8 mouse cellular contexts compared by ENCODE assay signal in the genomic region with DNA sequence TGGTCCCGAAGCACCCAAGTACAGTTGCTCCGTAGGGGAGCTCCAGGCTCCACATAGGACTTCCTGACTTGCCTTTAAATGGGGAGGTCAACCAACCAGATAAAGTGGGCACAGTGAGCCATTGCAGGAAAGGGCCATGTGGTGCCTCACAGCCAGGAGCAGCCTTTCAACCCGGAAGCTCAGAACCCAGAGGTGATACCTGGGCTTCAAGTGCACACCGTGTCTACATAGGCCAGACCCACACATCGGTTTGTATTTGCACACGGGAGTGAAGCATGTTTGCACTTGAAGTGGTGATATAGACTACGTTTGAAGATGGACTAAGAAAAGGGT. TPM values are rescaled to one million over a fixed set of nuclear protein-coding genes. Genes with fewer than 3 reads are reported as not detected.
DNase-seq lines count a peak whose midpoint lies in the region; ATAC-seq lines count a peak whose summit lies in the region.

No protein-coding gene starts in this region.

- H3K4me1 ChIP-seq in lung, embryonic 16.5 days (replicated peaks; ENCODE audit: control insufficient read depth, insufficient read depth, low read length), result 0 out of 2 replicates have a peak, but pooled peaks cover 2% of the 10 kb centered on the region
- peaks cover 8% of the 10 kb centered on the region; the same call in 1 of the 2 replicates for H3K4me1 ChIP-seq in forebrain, embryonic 12.5 days
- 0 out of 2 replicates have a peak, but pooled peaks cover 3% of the 10 kb centered on the region for H3K4me1 ChIP-seq in limb, embryonic 10.5 days
- peaks cover 3% of the 10 kb centered on the region; the same call in 1 of the 2 replicates for H3K4me1 ChIP-seq in neural tube, embryonic 13.5 days (replicated peaks)

- H3K36me3 ChIP-seq in lung, embryonic 16.5 days (ENCODE audit: control insufficient read depth, insufficient read depth, low read length), result no peaks in the 10 kb centered on the region
- H3K36me3 ChIP-seq in forebrain, embryonic 12.5 days (replicated peaks), result no peaks in the 10 kb centered on the region
- H3K36me3 ChIP-seq in limb, embryonic 10.5 days, result no peaks in the 10 kb centered on the region
- H3K36me3 ChIP-seq in neural tube, embryonic 13.5 days, result no peaks in the 10 kb centered on the region

- no peaks in the 10 kb centered on the region for H3K9me3 ChIP-seq in lung, embryonic 16.5 days (ENCODE audit: control insufficient read depth, low read length)
- no peaks in the 10 kb centered on the region for H3K9me3 ChIP-seq in forebrain, embryonic 12.5 days
- H3K9me3 ChIP-seq in limb, embryonic 10.5 days (replicated peaks), result no peaks in the 10 kb centered on the region
- no peaks in the 10 kb centered on the region for H3K9me3 ChIP-seq in neural tube, embryonic 13.5 days

- 27% methylated on average over 7 of the region's 7 CpGs for whole genome bisulfite sequencing in lung, embryonic 16.5 days
- WGBS in forebrain, embryonic 12.5 days, result 53% methylated on average over 7 of the region's 7 CpGs
- WGBS in limb, embryonic 10.5 days, result 45% methylated on average over 7 of the region's 7 CpGs
- 46% methylated on average over 7 of the region's 7 CpGs for WGBS in neural tube, embryonic 13.5 days

- no peak; the same call in 1 of the 2 replicates for ATAC-seq in lung, embryonic 16.5 days (ENCODE audit: low read depth)
- no peak; the same call in 1 of the 2 replicates for ATAC-seq in forebrain, embryonic 12.5 days (ENCODE audit: low FRiP score)
- no peak; the same call in 1 of the 2 replicates for ATAC-seq in neural tube, embryonic 13.5 days (ENCODE audit: low read depth)

- peak overlapping the region; percentile 80 for H3K27ac ChIP-seq in lung, embryonic 16.5 days (ENCODE audit: low read length)
- no peak overlapping the region for H3K27ac ChIP-seq in forebrain, embryonic 12.5 days
- H3K27ac ChIP-seq in limb, embryonic 10.5 days, result peak overlapping the region; percentile 89; the same call in 1 of the 2 replicates
- no peak overlapping the region for H3K27ac ChIP-seq in neural tube, embryonic 13.5 days (replicated peaks)

- no peak for DNase-seq in lung, postnatal 14 days
- no peak for DNase-seq in limb, embryonic 10.5 days (ENCODE audit: low spot score)
- DNase-seq in left cerebral cortex, postnatal 14 days (ENCODE audit: low spot score in 2 of 2), result no peak
- no peak for DNase-seq in ovary, postnatal 10 days (ENCODE audit: low spot score)
- DNase-seq in kidney, postnatal 36 days, result no peak

- H3K9ac ChIP-seq in lung, embryonic 16.5 days (ENCODE audit: low read length), result peak overlapping the region; percentile 77
- H3K9ac ChIP-seq in forebrain, embryonic 12.5 days, result no peak overlapping the region
- peak overlapping the region; percentile 66; the same call in 1 of the 2 replicates for H3K9ac ChIP-seq in neural tube, embryonic 13.5 days

- no peaks in the 10 kb centered on the region; the same call in 1 of the 2 replicates for H3K27me3 ChIP-seq in lung, embryonic 16.5 days (ENCODE audit: control insufficient read depth, insufficient read depth, low read depth, low read length)
- peaks cover 55% of the 10 kb centered on the region for H3K27me3 ChIP-seq in forebrain, embryonic 12.5 days
- H3K27me3 ChIP-seq in limb, embryonic 10.5 days (ENCODE audit: low read depth, poor library complexity, severe bottlenecking), result peaks cover 95% of the 10 kb centered on the region
- H3K27me3 ChIP-seq in neural tube, embryonic 13.5 days, result peaks cover 53% of the 10 kb centered on the region

- intact Hi-C loops in left cerebral cortex, postnatal 14 days (cut with DNase I), result no loop called here

- peak overlapping the region; percentile 75 for H3K4me2 ChIP-seq in lung, embryonic 16.5 days (ENCODE audit: low read depth, low read length)
- H3K4me2 ChIP-seq in forebrain, embryonic 12.5 days, result peak overlapping the region; percentile 65
- peak overlapping the region; percentile 76 for H3K4me2 ChIP-seq in neural tube, embryonic 13.5 days

- peak overlapping the region; percentile 64 for H3K4me3 ChIP-seq in lung, embryonic 16.5 days (ENCODE audit: low read length)
- peak overlapping the region; percentile 53 for H3K4me3 ChIP-seq in forebrain, embryonic 12.5 days (replicated peaks)
- peak overlapping the region; percentile 62 for H3K4me3 ChIP-seq in limb, embryonic 10.5 days
- peak overlapping the region; percentile 55 for H3K4me3 ChIP-seq in neural tube, embryonic 13.5 days

RNA-seq across cellular contexts. Expression of a gene that starts 0.3 kb away (rescaled TPM):
- polyA plus RNA-seq in lung, embryonic 16.5 days (2015; fragmentation: Nextera tagmentation; extraction: Ambion mirVana), result 28.6 and 30.6 TPM in 2 replicates
- 17.4 and 18.2 TPM in 2 replicates for polyA plus RNA-seq in forebrain, embryonic 12.5 days (2016; fragmentation: Nextera tagmentation; extraction: Ambion mirVana)
- 15.4 and 21.8 TPM in 2 replicates for polyA plus RNA-seq in limb, embryonic 10.5 days (2016; fragmentation: Nextera tagmentation; extraction: Ambion mirVana)
- polyA plus RNA-seq in neural tube, embryonic 13.5 days (2015; fragmentation: Nextera tagmentation; extraction: Ambion mirVana), result 9.0 and 9.6 TPM in 2 replicates
- total RNA-seq in left cerebral cortex, postnatal 14 days (2021), result 10 to 100 TPM; 23.1 to 27.6 TPM

RNA-seq across cellular contexts. Expression of a gene that starts 52.5 kb away (rescaled TPM):
- polyA plus RNA-seq in lung, embryonic 16.5 days (2015; fragmentation: Nextera tagmentation; extraction: Ambion mirVana), result 0.39 and 0.55 TPM in 2 replicates
- 0.09 and 0.23 TPM in 2 replicates for polyA plus RNA-seq in forebrain, embryonic 12.5 days (2016; fragmentation: Nextera tagmentation; extraction: Ambion mirVana)
- polyA plus RNA-seq in limb, embryonic 10.5 days (2016; fragmentation: Nextera tagmentation; extraction: Ambion mirVana), result 0.15 TPM in 2 replicates
- 0.57 and 0.58 TPM in 2 replicates for polyA plus RNA-seq in neural tube, embryonic 13.5 days (2015; fragmentation: Nextera tagmentation; extraction: Ambion mirVana)
- total RNA-seq in left cerebral cortex, postnatal 14 days (2021), result 1 to 10 TPM; 3.0 to 4.3 TPM

Comparison
In these comparisons a context has a peak if more than half of its experiments do, and no peak if none do; other contexts are left out.
1. H3K27ac ChIP-seq: peak in lung, embryonic 16.5 days (single experiment) and limb, embryonic 10.5 days (single experiment); none in forebrain, embryonic 12.5 days (single experiment) and neural tube, embryonic 13.5 days (single experiment).
2. Peak in every context shown above with its lines, with median percentiles within 50 percentile points of each other: H3K4me2 ChIP-seq and H3K4me3 ChIP-seq.